Mouse (Mus musculus) erythroblast, embryonic 14.5 days (primary cell): Measurements from ENCODE around the gene Pip5k1c. TPM values are rescaled to one million over a fixed set of nuclear protein-coding genes. Genes with fewer than 3 reads are reported as not detected.

Experiments
- H3K27me3 ChIP-seq: 2 replicates; pipeline ENCODE4 v1.6.1; 2012; ENCODE audit warnings: inconsistent platforms; ENCODE audit not compliant: control insufficient read depth
- H3K36me3 ChIP-seq: 2 replicates; pipeline ENCODE4 v1.6.1; 2012; ENCODE audit warnings: mild to moderate bottlenecking, inconsistent platforms; ENCODE audit not compliant: control insufficient read depth
- H3K4me1 ChIP-seq: 2 replicates; pipeline ENCODE4 v1.6.1; 2012; ENCODE audit warnings: inconsistent platforms; ENCODE audit not compliant: control insufficient read depth
- H3K4me3 ChIP-seq: replicated peaks from 2 replicates; pipeline ENCODE3; 2012; ENCODE audit warnings: moderate library complexity, mild to moderate bottlenecking, inconsistent platforms
- H3K9me3 ChIP-seq: 2 replicates; pipeline ENCODE4 v1.6.1; 2012; ENCODE audit warnings: low read length, inconsistent platforms, mixed read lengths; ENCODE audit not compliant: control insufficient read depth
- GATA1 ChIP-seq: IDR thresholded peaks from 2 replicates; pipeline ENCODE4 v1.6.1; 2012; ENCODE audit warnings: low read length, inconsistent platforms, mixed read lengths
- TAL1 ChIP-seq: IDR thresholded peaks from 3 replicates; pipeline ENCODE4 v1.6.1; 2012; ENCODE audit warnings: low read length, inconsistent platforms, mixed read lengths
- polyA plus RNA-seq: library from polyadenylated mRNA; stranded (reverse); fragments of >175 nt; gene quantifications from 2 replicates; pipeline ENCODE4 v1.2.3, GENCODE M21; 2012

Gene Pip5k1c
- polyA plus RNA-seq, 1 experiment, result 4.5 TPM

- TF ChIP-seq GATA1 (no peak), TAL1 (no peak)
Measured at GRCm38 (mm10) chr10:81289278-81289677, 3.5 kb upstream of the Pip5k1c start.

DNA sequence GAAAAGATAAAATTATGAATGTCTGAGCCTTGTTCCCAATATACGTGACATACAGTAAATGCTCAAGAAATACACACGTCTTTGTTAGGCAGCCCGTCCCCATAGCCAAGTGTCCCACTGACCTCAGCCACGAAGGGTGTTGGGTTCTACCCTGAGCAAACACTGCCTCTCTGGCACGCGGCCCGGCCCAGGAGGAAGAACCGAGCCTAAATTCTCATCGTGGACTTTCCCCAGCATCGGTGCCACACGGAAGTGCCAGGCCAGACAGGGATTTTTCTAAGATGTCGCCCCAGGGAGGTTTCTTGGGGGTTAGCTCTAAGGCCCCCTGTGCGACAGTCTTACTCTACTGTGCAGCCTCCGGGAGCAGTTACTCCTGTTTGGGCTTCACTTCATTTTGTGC lies 3.0 kb upstream of the Pip5k1c start:
- Histone ChIP-seq H3K4me3 (no peak overlapping the region), H3K27me3 (peaks cover 28% of the 10 kb centered on the region), H3K36me3 (peaks cover 3% of the 10 kb centered on the region), H3K9me3 (peaks cover 4% of the 10 kb centered on the region; the same call in 1 of the 2 replicates), H3K4me1 (peaks cover 81% of the 10 kb centered on the region)
- TF ChIP-seq GATA1, result no peak
- no peak for TF ChIP-seq TAL1

More at GRCm38 (mm10) chr10:81289278-81289677, 3.5 kb upstream of the Pip5k1c start:
- peaks cover 77% of the 10 kb centered on the region for H3K4me1 ChIP-seq
- no peak overlapping the region for H3K4me3 ChIP-seq
- no peaks in the 10 kb centered on the region for H3K36me3 ChIP-seq
- peaks cover 34% of the 10 kb centered on the region for H3K27me3 ChIP-seq
- H3K9me3 ChIP-seq, result peaks cover 4% of the 10 kb centered on the region; the same call in 1 of the 2 replicates

DNA sequence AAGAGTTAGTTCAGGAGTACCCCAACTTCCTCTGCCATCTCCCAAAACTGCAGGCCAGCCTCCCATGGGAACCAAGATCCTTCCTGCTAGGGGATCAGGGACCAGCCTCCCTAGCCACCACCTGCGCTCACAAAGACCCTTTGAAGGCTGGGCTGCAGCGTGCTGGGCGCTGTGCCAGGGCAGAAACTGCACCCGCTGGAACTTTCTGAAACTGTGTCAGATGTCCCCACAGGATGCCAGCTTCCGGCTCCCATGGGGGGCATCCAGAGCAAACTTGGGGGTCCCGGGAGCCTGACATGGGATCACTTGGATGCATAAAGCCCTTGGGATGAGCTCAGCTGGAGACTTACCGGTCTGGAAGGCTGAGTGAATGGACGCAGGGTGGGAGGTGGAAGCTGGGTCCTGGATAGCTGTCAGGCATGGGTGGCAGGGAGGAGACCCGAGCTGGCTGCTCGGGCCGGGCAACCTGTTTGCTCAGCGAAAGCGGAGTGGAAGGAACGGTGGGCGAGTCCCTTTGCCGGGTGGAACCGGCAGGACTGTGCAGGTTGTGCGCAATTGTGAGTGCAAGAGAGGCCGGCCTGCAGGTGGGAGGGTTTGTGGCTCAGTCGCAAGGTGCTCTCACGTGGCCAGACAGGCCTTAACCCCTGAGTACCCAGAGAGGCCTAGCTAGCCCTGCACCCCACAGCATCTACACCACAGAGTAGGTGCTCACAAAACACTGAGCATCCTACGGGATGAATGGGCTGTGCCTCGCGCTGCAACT lies 1.9 kb upstream of the Pip5k1c start:
- peaks cover 18% of the 10 kb centered on the region for H3K27me3 ChIP-seq
- no peak overlapping the region for H3K4me3 ChIP-seq
- H3K4me1 ChIP-seq, result peaks cover 81% of the 10 kb centered on the region
- no peaks in the 10 kb centered on the region for H3K9me3 ChIP-seq
- peaks cover 12% of the 10 kb centered on the region for H3K36me3 ChIP-seq
- TF ChIP-seq TAL1 (no peak), GATA1 (no peak)

DNA sequence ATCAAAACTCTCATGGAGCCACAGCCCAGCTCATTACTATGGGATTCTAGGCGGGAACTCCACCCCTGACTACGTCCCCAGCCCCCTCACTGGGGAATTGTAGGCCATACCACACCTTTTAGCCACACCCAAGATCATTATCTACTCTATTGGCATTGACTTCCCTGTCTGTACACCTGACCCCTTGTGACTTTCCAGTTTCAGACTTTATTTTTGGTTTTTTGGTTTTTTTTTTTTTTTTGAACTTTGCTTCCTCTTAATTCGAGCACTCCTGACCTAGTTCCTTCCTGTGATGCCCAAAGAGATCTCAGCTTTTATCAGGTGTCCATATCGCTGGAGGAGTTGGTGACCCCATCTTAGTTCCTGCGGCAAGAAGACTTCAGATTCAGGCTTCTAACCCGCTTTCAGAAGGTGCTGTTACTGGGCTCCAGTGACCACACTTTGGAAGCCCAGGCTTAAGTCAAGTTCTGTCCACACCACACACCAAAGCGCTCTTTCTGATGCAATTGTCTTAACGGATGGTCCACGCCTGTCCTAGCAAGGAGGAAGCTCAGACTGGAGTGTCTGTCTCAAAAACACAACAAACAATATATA lies 1.2 kb upstream of the Pip5k1c start, which contains the start of gene Tjp3:
Tjp3 (minus strand) TSS at position 71 of the 594 bp plus-strand sequence.
- H3K27me3 ChIP-seq, result peaks cover 10% of the 10 kb centered on the region
- H3K4me1 ChIP-seq, result peaks cover 81% of the 10 kb centered on the region
- no peaks in the 10 kb centered on the region for H3K9me3 ChIP-seq
- H3K36me3 ChIP-seq, result peaks cover 19% of the 10 kb centered on the region
- TF ChIP-seq GATA1 (no peak), TAL1 (no peak)
- peak within 1 kb of the TSS; percentile 83 for H3K4me3 ChIP-seq

DNA sequence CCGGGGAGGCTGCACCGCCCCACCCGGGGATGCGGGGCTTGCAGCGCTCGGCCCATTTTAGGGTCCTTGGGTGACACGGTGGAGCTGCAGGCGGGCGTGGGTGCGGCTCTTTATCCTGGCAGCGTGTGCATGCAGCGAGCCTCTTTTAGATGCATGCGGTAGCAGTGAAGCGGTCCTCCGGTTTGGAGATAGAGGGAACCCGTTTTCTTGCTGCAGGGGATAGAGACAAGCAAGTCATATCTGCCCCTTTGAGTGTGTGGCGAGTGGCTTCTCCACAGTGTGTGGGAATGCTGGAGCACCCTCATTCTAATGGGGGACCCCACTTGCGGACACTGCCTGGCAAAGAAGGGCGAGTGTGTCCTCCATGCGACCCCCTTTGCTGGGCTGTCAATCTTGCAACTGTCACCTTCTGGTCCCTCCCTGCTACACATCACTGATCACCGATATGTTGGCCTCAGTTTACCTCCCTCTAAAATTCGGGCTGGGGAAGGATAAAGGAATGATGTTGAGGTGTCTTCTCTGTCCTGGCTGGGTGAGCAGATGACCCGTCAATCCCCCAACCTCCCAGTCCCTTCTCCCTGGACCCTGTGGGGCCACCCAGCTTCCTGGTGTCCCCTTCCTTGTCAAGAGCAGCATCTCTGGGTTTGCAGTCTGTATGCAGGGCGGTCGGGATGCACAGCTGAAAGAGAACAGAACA lies 719 bp downstream of the Pip5k1c start:
- no peak for TF ChIP-seq TAL1
- TF ChIP-seq GATA1, result no peak
- Histone ChIP-seq H3K9me3 (no peaks in the 10 kb centered on the region), H3K4me3 (peak overlapping the region; percentile 83), H3K4me1 (peaks cover 80% of the 10 kb centered on the region), H3K36me3 (peaks cover 27% of the 10 kb centered on the region), H3K27me3 (peaks cover 4% of the 10 kb centered on the region)

- TF ChIP-seq TAL1 (no peak), GATA1 (no peak)
- H3K27me3 ChIP-seq, result peaks cover 4% of the 10 kb centered on the region
- H3K4me1 ChIP-seq, result peaks cover 85% of the 10 kb centered on the region
- H3K4me3 ChIP-seq, result peak overlapping the region; percentile 2
- H3K9me3 ChIP-seq, result no peaks in the 10 kb centered on the region
- peaks cover 28% of the 10 kb centered on the region for H3K36me3 ChIP-seq
Measured at GRCm38 (mm10) chr10:81294442-81294841, 1.7 kb downstream of the Pip5k1c start.

DNA sequence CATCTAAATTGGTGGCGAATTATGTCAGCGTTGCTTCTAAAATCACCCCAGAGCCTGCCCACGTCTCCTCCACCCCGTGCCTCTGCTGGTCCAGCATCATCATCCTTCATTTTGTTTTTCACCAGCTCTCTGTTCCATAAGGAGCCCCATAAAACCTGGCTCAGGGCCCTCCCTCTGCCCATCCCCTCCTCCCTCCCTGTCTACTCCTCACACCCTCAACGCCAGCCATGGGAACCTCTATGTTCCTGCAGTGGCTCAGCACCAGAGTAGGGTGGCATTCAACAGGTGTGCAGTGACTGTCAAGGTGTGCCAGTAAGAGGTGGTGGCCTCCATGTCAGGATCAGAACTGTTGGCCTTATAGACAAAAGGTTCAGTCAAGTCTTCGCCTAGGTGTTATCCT lies 2.4 kb downstream of the Pip5k1c start:
- H3K27me3 ChIP-seq, result peaks cover 4% of the 10 kb centered on the region
- H3K4me3 ChIP-seq, result no peak overlapping the region
- H3K36me3 ChIP-seq, result peaks cover 28% of the 10 kb centered on the region
- no peak for TF ChIP-seq GATA1
- peaks cover 88% of the 10 kb centered on the region for H3K4me1 ChIP-seq
- no peaks in the 10 kb centered on the region for H3K9me3 ChIP-seq

DNA sequence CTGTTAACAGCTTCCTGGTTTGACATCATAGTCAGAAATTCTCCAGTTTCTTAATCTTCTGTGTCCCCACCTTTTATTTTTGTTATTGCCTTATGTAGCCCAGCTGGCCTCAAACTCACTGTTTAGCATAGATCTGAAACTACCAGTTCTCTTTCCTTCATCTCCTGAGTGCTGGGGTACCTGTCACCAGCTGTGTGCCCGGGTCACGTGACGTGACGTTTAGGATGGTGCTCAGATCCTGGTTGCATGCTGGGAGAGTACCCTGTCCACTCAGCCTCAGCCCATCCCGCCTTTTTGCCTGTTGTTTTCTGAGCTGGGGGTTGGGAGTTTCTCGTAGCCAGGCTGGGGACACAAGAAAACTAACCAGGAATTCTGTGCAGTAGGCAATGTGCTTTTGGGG lies 4.5 kb downstream of the Pip5k1c start:
- no peaks in the 10 kb centered on the region for H3K9me3 ChIP-seq
- H3K4me1 ChIP-seq, result peaks cover 90% of the 10 kb centered on the region
- H3K4me3 ChIP-seq, result no peak overlapping the region
- H3K27me3 ChIP-seq, result no peaks in the 10 kb centered on the region
- no peak for TF ChIP-seq TAL1
- TF ChIP-seq GATA1, result no peak
- H3K36me3 ChIP-seq, result peaks cover 36% of the 10 kb centered on the region

DNA sequence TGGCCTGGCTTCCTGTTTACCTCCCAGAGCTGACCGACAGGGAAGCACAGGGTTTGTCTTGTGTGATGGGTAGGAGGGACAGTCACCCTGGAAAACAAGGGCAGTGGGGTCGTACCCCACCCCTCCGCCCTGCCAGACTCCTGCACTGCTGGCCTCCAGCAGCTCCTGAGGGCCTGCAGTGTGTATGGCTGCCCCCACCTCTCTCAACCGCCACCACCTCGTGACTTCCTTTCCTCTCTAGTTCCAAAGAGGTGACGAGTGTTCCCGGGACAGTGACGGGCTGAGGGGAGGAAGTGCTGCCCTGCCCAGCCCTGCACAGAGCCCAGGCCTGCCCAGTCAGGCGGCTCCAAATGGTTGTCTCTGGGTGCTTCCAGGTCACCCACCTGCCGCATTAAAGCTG lies 5.1 kb downstream of the Pip5k1c start:
- H3K4me3 ChIP-seq, result no peak overlapping the region
- peaks cover 92% of the 10 kb centered on the region for H3K4me1 ChIP-seq
- no peaks in the 10 kb centered on the region for H3K27me3 ChIP-seq
- H3K9me3 ChIP-seq, result no peaks in the 10 kb centered on the region
- TF ChIP-seq GATA1 (no peak), TAL1 (no peak)
- H3K36me3 ChIP-seq, result peaks cover 38% of the 10 kb centered on the region
